Mouse (Mus musculus) ES-Bruce4 (cell line): ENCODE measurements around the gene Taf8. TPM values are rescaled to one million over a fixed set of nuclear protein-coding genes. Genes with fewer than 3 reads are reported as not detected.

Source experiments
- H3K27ac ChIP-seq: 2 replicates; pipeline ENCODE4 v1.5.1; 2012; ENCODE audit warnings: low read length, inconsistent platforms; ENCODE audit not compliant: insufficient read depth
- H3K27me3 ChIP-seq: 2 replicates; pipeline ENCODE4 v1.6.1; 2012; ENCODE audit warnings: mild to moderate bottlenecking, low read length, inconsistent platforms; ENCODE audit not compliant: control insufficient read depth, poor library complexity, insufficient read depth, severe bottlenecking
- H3K36me3 ChIP-seq: 2 replicates; pipeline ENCODE4 v1.6.1; 2012; ENCODE audit warnings: inconsistent platforms, mild to moderate bottlenecking, low read length, moderate library complexity; ENCODE audit not compliant: control insufficient read depth, poor library complexity, insufficient read depth, severe bottlenecking
- H3K4me1 ChIP-seq: one replicate; pipeline ENCODE4 v1.8.1; 2011; ENCODE audit warnings: low read length; ENCODE audit not compliant: control insufficient read depth, insufficient read depth
- H3K4me3 ChIP-seq: 2 replicates; pipeline ENCODE4 v1.5.1; 2011; ENCODE audit warnings: low read depth, mild to moderate bottlenecking, low read length
- H3K9ac ChIP-seq: 2 replicates; pipeline ENCODE4 v1.6.1; 2012; ENCODE audit warnings: low read depth, mild to moderate bottlenecking, inconsistent platforms; ENCODE audit not compliant: poor library complexity, severe bottlenecking
- H3K9me3 ChIP-seq: replicated peaks from 2 replicates; pipeline ENCODE4 v1.6.1; 2012; ENCODE audit warnings: mild to moderate bottlenecking, low read length, inconsistent platforms; ENCODE audit not compliant: control insufficient read depth, poor library complexity, insufficient read depth, severe bottlenecking
- CTCF ChIP-seq: IDR thresholded peaks from one replicate; pipeline ENCODE4 v1.8.1; 2011; ENCODE audit warnings: low read depth, low read length
- EP300 ChIP-seq: IDR thresholded peaks from 2 replicates; pipeline ENCODE4 v1.6.1; 2011; ENCODE audit warnings: low read depth, low read length; ENCODE audit not compliant: insufficient read depth
- POLR2A ChIP-seq: IDR thresholded peaks from one replicate; pipeline ENCODE4 v1.8.1; 2011; ENCODE audit warnings: low read length; ENCODE audit not compliant: insufficient read depth
- polyA plus RNA-seq: library from polyadenylated mRNA; stranded (reverse); fragments of >200 nt; gene quantifications from 2 replicates; pipeline ENCODE4 v1.2.4, GENCODE M21; 2011; ENCODE audit warnings: low read depth; ENCODE audit not compliant: missing spikeins, insufficient read depth, insufficient read length

Gene Taf8
- polyA plus RNA-seq, 1 experiment, result 46.6 TPM

GRCm38 (mm10) chr17:47523211-47523682, 21.2 kb upstream of the Taf8 start:
- no peaks in the 10 kb centered on the region for H3K27me3 ChIP-seq
- H3K9ac ChIP-seq, result peak overlapping the region; percentile 83
- no peaks in the 10 kb centered on the region for H3K9me3 ChIP-seq
- peak overlapping the region; percentile 98 for H3K27ac ChIP-seq
- no peaks in the 10 kb centered on the region for H3K36me3 ChIP-seq
- peaks cover 6% of the 10 kb centered on the region for H3K4me1 ChIP-seq
- H3K4me3 ChIP-seq, result peak overlapping the region; percentile 32
- no peak for TF ChIP-seq CTCF
- no peak for TF ChIP-seq POLR2A
- TF ChIP-seq EP300, result no peak

- H3K9ac ChIP-seq, result peak overlapping the region; percentile 83
- peaks cover 2% of the 10 kb centered on the region for H3K4me1 ChIP-seq
- peak overlapping the region; percentile 98 for H3K27ac ChIP-seq
- H3K4me3 ChIP-seq, result peak overlapping the region; percentile 49; the same call in 1 of the 2 replicates
- H3K9me3 ChIP-seq, result no peaks in the 10 kb centered on the region
- H3K27me3 ChIP-seq, result no peaks in the 10 kb centered on the region
- no peaks in the 10 kb centered on the region for H3K36me3 ChIP-seq
- TF ChIP-seq EP300, result no peak
- TF ChIP-seq CTCF, result no peak
- no peak for TF ChIP-seq POLR2A
These were observed 20.4 kb upstream of the Taf8 start for GRCm38 (mm10) chr17:47522536-47522935.

DNA sequence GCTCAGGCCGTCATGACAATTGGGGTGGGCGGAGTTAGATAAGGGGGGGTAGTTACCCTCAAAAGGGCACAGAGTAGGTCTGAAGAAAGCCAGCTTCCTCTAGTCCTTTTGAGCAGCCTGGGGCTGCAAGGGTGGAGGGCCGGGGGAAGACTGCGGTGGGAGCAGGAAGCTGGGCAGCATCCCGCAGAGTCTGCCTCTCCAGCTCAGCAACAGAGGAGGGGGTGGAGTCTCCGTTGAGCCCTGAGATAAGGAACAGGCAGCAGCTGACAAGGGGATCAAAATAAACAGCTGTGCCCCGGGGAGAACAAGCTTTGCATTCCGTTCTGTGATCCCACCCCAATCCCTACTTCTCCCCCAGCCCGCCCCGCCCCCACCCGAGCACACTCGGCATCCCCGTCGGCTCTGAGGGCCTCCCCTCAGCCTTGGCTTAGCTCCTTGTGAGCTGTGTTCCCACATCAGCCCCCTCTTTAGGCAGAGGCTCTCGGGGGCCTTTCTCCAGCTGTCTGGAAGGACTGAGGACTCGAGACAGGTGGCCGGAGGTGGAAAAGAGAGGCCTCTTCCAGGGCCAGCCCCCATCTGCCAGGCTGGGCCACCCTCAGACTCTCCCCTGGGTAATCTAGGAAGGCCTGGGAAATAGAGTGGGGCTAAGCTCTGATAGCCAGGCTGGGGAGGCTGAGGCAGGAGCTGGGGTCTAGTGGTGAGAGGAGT, 19.6 kb upstream of the Taf8 start:
- TF ChIP-seq EP300 (peak; percentile 92), CTCF (no peak), POLR2A (no peak)
- peak overlapping the region; percentile 83 for H3K9ac ChIP-seq
- H3K4me3 ChIP-seq, result peak overlapping the region; percentile 49
- H3K27me3 ChIP-seq, result no peaks in the 10 kb centered on the region
- peak overlapping the region; percentile 98 for H3K27ac ChIP-seq
- H3K36me3 ChIP-seq, result no peaks in the 10 kb centered on the region
- H3K4me1 ChIP-seq, result peaks cover 2% of the 10 kb centered on the region
- no peaks in the 10 kb centered on the region for H3K9me3 ChIP-seq

- no peak overlapping the region for H3K4me3 ChIP-seq
- H3K36me3 ChIP-seq, result no peaks in the 10 kb centered on the region
- H3K27me3 ChIP-seq, result no peaks in the 10 kb centered on the region
- peak overlapping the region; percentile 47 for H3K9ac ChIP-seq
- H3K4me1 ChIP-seq, result peaks cover 12% of the 10 kb centered on the region
- H3K27ac ChIP-seq, result peak overlapping the region; percentile 55
- no peaks in the 10 kb centered on the region for H3K9me3 ChIP-seq
- no peak for TF ChIP-seq EP300
- TF ChIP-seq CTCF, result no peak
- TF ChIP-seq POLR2A, result no peak
These were observed 16.1 kb upstream of the Taf8 start for GRCm38 (mm10) chr17:47518205-47518604.

- H3K4me3 ChIP-seq, result no peak overlapping the region
- no peak for TF ChIP-seq EP300
- TF ChIP-seq CTCF, result peak; percentile 9
- peaks cover 14% of the 10 kb centered on the region for H3K4me1 ChIP-seq
- no peaks in the 10 kb centered on the region for H3K36me3 ChIP-seq
- no peaks in the 10 kb centered on the region for H3K27me3 ChIP-seq
- no peaks in the 10 kb centered on the region for H3K9me3 ChIP-seq
- H3K27ac ChIP-seq, result no peak overlapping the region
- H3K9ac ChIP-seq, result no peak overlapping the region
These were observed 14.1 kb upstream of the Taf8 start for GRCm38 (mm10) chr17:47516232-47516631.

DNA sequence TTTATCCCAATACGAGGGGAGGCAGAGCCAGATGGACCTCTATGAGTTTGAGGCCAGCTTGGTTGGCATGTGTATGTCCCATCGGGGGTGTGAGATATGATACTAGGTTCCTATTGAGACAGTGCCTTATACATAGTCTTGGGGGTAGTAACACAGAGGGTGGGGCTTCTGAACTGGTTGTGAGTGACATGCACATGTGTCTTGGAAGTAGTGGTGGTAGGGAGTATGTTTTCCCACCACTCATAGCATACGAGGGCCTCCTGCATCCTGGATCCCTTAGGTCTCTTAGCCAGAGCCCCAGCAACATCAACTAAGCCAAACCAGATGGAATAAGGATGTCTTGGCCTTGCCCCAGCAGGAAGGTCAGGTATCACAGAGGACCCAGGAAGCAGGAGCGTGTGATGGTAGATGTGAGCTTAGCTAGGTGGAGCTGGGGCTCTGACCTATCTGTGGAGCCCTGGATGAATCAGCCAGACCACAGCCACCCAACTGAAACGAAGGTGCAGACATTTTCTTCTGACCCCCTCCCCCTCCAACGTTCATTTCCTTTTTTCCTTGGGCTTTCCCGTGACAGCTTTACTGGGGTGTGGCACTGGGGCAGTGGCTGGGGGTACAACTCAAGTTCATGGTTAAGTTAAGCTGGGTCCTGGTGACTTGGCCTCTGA, 13.2 kb upstream of the Taf8 start:
- Histone ChIP-seq H3K4me1 (peaks cover 13% of the 10 kb centered on the region), H3K9ac (no peak overlapping the region), H3K4me3 (no peak overlapping the region), H3K9me3 (no peaks in the 10 kb centered on the region), H3K27me3 (no peaks in the 10 kb centered on the region), H3K27ac (no peak overlapping the region), H3K36me3 (no peaks in the 10 kb centered on the region)
- TF ChIP-seq POLR2A (no peak), CTCF (no peak), EP300 (no peak)
